Mouse (Mus musculus) natural killer cell, adult 2 months (primary cell): ENCODE measurements around the gene Tsnax.

Experiments used
- DNase-seq, 2 experiments: peaks; one replicate each; pipeline ENCODE4 v3.0.0; 2022; ENCODE audit warnings: low spot score in 2 of 2

Gene Tsnax

GRCm38 (mm10) chr8:125080388-125081344 lies 67.9 kb downstream of the Tsnax start:
- DNase-seq: no peak

GRCm38 (mm10) chr8:125083746-125084145 lies 70.9 kb downstream of the Tsnax start:
- peak in 1 of 2 experiments; percentile 7 for DNase-seq
